Mouse (Mus musculus) liver, embryonic 16.5 days (tissue): ENCODE measurements around the gene Enkur. TPM values are rescaled to one million over a fixed set of nuclear protein-coding genes. Genes with fewer than 3 reads are reported as not detected.

Experiments used
- ATAC-seq: fragments of 200-750 bp; cut with Nextera tagmentation; 2 replicates; pipeline ENCODE4 v1.8.0; 2017; ENCODE audit warnings: low read depth, mild to moderate bottlenecking, moderate number of reproducible peaks, moderate library complexity
- H3K27ac ChIP-seq: fragments of 300-500 bp; sonication (generic); 2 replicates; pipeline ENCODE4 v1.5.1; 2014; ENCODE audit warnings: mild to moderate bottlenecking, low read length
- H3K27me3 ChIP-seq: fragments of 300-500 bp; sonication (generic); 2 replicates; pipeline ENCODE4 v1.6.1; 2014; ENCODE audit warnings: low read depth, low read length, mixed read lengths; ENCODE audit not compliant: control insufficient read depth, insufficient read depth
- H3K36me3 ChIP-seq: fragments of 300-500 bp; sonication (generic); 2 replicates; pipeline ENCODE4 v1.6.1; 2014; ENCODE audit warnings: mild to moderate bottlenecking; ENCODE audit not compliant: control insufficient read depth, insufficient read depth
- H3K4me1 ChIP-seq: fragments of 300-500 bp; sonication (generic); 2 replicates; pipeline ENCODE4 v1.6.1; 2014; ENCODE audit warnings: low read depth, low read length, mixed read lengths; ENCODE audit not compliant: control insufficient read depth
- H3K4me2 ChIP-seq: fragments of 300-500 bp; sonication (generic); 2 replicates; pipeline ENCODE4 v1.6.1; 2014; ENCODE audit warnings: low read depth, low read length, mixed read lengths
- H3K4me3 ChIP-seq: fragments of 300-500 bp; sonication (generic); 2 replicates; pipeline ENCODE4 v1.5.1; 2014; ENCODE audit warnings: low read depth, mild to moderate bottlenecking, low read length
- H3K9ac ChIP-seq: fragments of 300-500 bp; sonication (generic); 2 replicates; pipeline ENCODE4 v1.6.1; 2014; ENCODE audit warnings: low read depth, low read length
- H3K9me3 ChIP-seq: fragments of 300-500 bp; sonication (generic); replicated peaks from 2 replicates; pipeline ENCODE4 v1.6.1; 2016; ENCODE audit warnings: low read length; ENCODE audit not compliant: control insufficient read depth
- WGBS: fragments of 180-500 bp; shearing (Covaris S2); extraction: QIAGEN DNeasy Blood & Tissue Kit; methylation state at CpG from one replicate; pipeline ENCODE4 v1.1.7; 2014; ENCODE audit not compliant: insufficient replicate concordance; 5-methylcytosine and 5-hydroxymethylcytosine counted together
- polyA plus RNA-seq: library from polyadenylated mRNA; unstranded; fragments of >200 nt; fragmentation: Nextera tagmentation; extraction: Ambion mirVana; gene quantifications from 2 replicates; pipeline ENCODE4 v1.2.1, GENCODE M21; 2015

Enkur gene
- polyA plus RNA-seq, 1 experiment from 2014 or later: not detected

GRCm38 (mm10) chr2:21164296-21164695 lies 40.9 kb downstream of the Enkur start:
- Histone ChIP-seq H3K9me3 (no peaks in the 10 kb centered on the region), H3K4me3 (no peak overlapping the region), H3K4me2 (no peak overlapping the region), H3K36me3 (no peaks in the 10 kb centered on the region), H3K4me1 (no peaks in the 10 kb centered on the region), H3K27me3 (no peaks in the 10 kb centered on the region), H3K27ac (no peak overlapping the region), H3K9ac (no peak overlapping the region)
- ATAC-seq: no peak
- 65% methylated on average over 8 of the region's 8 CpGs for WGBS

- 50% methylated on average over 3 of the region's 3 CpGs for WGBS
- Histone ChIP-seq H3K36me3 (no peaks in the 10 kb centered on the region), H3K4me3 (no peak overlapping the region), H3K4me2 (no peak overlapping the region), H3K27me3 (no peaks in the 10 kb centered on the region), H3K9ac (no peak overlapping the region), H3K9me3 (no peaks in the 10 kb centered on the region), H3K27ac (no peak overlapping the region), H3K4me1 (no peaks in the 10 kb centered on the region)
- ATAC-seq: no peak
Measured at GRCm38 (mm10) chr2:21153469-21153868, 51.7 kb downstream of the Enkur start.

GRCm38 (mm10) chr2:21147169-21147568 lies 58.0 kb downstream of the Enkur start:
- WGBS: 57% methylated on average over 4 of the region's 4 CpGs

GRCm38 (mm10) chr2:21146486-21146885 lies 58.7 kb downstream of the Enkur start:
- Histone ChIP-seq H3K4me2 (no peak overlapping the region), H3K27me3 (peaks cover 10% of the 10 kb centered on the region), H3K9ac (no peak overlapping the region), H3K4me3 (no peak overlapping the region), H3K27ac (no peak overlapping the region), H3K9me3 (no peaks in the 10 kb centered on the region), H3K36me3 (no peaks in the 10 kb centered on the region), H3K4me1 (no peaks in the 10 kb centered on the region; the same call in 1 of the 2 replicates)
- 70% methylated on average over 6 of the region's 6 CpGs for WGBS
- no peak for ATAC-seq

More at GRCm38 (mm10) chr2:21147169-21147568, 58.0 kb downstream of the Enkur start:
- no peaks in the 10 kb centered on the region for H3K9me3 ChIP-seq
- ATAC-seq: no peak
- no peaks in the 10 kb centered on the region for H3K4me1 ChIP-seq
- H3K9ac ChIP-seq: no peak overlapping the region
- H3K27ac ChIP-seq: no peak overlapping the region
- H3K27me3 ChIP-seq: peaks cover 3% of the 10 kb centered on the region
- H3K36me3 ChIP-seq: no peaks in the 10 kb centered on the region
- H3K4me2 ChIP-seq: no peak overlapping the region
- no peak overlapping the region for H3K4me3 ChIP-seq

- H3K27me3 ChIP-seq: peaks cover 15% of the 10 kb centered on the region
- H3K4me2 ChIP-seq: no peak overlapping the region
- WGBS: 13% methylated on average over 2 of the region's 2 CpGs
- no peak overlapping the region for H3K27ac ChIP-seq
- no peaks in the 10 kb centered on the region; the same call in 1 of the 2 replicates for H3K4me1 ChIP-seq
- H3K9ac ChIP-seq: no peak overlapping the region
- H3K36me3 ChIP-seq: no peaks in the 10 kb centered on the region
- H3K4me3 ChIP-seq: peak overlapping the region; percentile 51; the same call in 1 of the 2 replicates
- no peak for ATAC-seq
- H3K9me3 ChIP-seq: no peaks in the 10 kb centered on the region
Measured at GRCm38 (mm10) chr2:21142616-21143015, 62.5 kb downstream of the Enkur start.

- Histone ChIP-seq H3K4me3 (peak overlapping the region; percentile 51), H3K27ac (no peak overlapping the region), H3K27me3 (peaks cover 15% of the 10 kb centered on the region), H3K9me3 (no peaks in the 10 kb centered on the region), H3K4me1 (no peaks in the 10 kb centered on the region; the same call in 1 of the 2 replicates), H3K36me3 (no peaks in the 10 kb centered on the region), H3K4me2 (peak overlapping the region; percentile 72), H3K9ac (no peak overlapping the region)
- WGBS: 2% methylated on average over 15 of the region's 15 CpGs
- no peak for ATAC-seq
Measured at GRCm38 (mm10) chr2:21142204-21142580, 63.0 kb downstream of the Enkur start.

- Histone ChIP-seq H3K9me3 (no peaks in the 10 kb centered on the region), H3K27ac (no peak overlapping the region), H3K36me3 (no peaks in the 10 kb centered on the region), H3K4me3 (peak overlapping the region; percentile 51), H3K27me3 (peaks cover 15% of the 10 kb centered on the region), H3K4me2 (peak overlapping the region; percentile 72), H3K4me1 (no peaks in the 10 kb centered on the region; the same call in 1 of the 2 replicates), H3K9ac (no peak overlapping the region)
- ATAC-seq: peak; percentile 55
- under 1% methylated on average over 34 of the region's 46 CpGs for WGBS
Measured at GRCm38 (mm10) chr2:21141520-21142203, 63.5 kb downstream of the Enkur start.

- Histone ChIP-seq H3K27ac (no peak overlapping the region), H3K4me3 (peak overlapping the region; percentile 51), H3K27me3 (peaks cover 15% of the 10 kb centered on the region), H3K4me1 (no peaks in the 10 kb centered on the region; the same call in 1 of the 2 replicates), H3K9me3 (no peaks in the 10 kb centered on the region), H3K4me2 (peak overlapping the region; percentile 72), H3K9ac (no peak overlapping the region), H3K36me3 (no peaks in the 10 kb centered on the region)
- ATAC-seq: no peak
- WGBS: 17% methylated on average over 7 of the region's 7 CpGs
Measured at GRCm38 (mm10) chr2:21141189-21141519, 64.0 kb downstream of the Enkur start.
